Mouse (Mus musculus): ENCODE measurements around the gene Eml4. TPM values are rescaled to one million over a fixed set of nuclear protein-coding genes. Genes with fewer than 3 reads are reported as not detected.

The Eml4 gene
- 22.1 and 23.7 TPM in 2 replicates for polyA plus RNA-seq (2012; rRNA removed)

DNA sequence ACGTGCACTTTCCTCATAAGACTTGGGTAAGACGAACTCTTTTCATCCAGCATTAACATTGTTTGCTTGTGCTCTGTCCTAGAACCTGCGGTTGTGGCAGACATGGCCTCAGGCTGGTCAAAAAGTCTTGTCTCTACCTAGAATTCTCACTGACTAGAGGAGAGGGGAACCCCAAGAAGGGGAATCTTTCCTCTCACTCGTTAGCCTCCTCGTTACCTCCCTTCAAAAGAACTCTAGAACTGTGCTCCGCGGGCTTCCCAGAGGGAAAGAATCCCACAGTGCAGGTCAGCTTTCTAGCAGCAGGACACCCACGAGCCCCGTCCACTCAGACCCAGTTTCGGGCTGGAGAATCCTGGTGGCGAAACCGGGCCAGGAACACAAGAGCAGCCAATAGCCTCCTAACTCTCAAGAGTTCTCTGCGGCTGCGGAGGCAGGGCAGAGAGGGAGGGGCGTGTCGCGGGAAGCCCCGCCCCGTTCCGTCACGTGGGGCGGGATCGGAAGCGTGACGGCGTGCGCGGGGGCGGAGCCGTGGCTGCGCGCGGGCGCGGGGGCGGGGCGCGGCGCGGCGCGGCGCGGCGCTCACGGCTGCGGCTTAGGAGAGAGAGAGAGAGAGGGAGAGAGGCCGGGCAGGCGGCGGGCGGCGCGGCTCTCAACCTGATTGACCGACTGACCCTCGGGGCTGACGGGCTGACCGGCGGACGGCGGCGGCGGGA, at the start of gene Eml4:
Gene Eml4 (plus strand): TSS at position 553 of the 713 bp plus-strand sequence.
- TF ChIP-seq POLR2A (IDR thresholded peaks at IDR 0.05; ENCODE audit: extremely low read depth, insufficient read depth, low read length), result peak; percentile 80
- no peak for TF ChIP-seq CTCF (IDR thresholded peaks at IDR 0.05; ENCODE audit: extremely low read depth, insufficient read depth, low read length)

DNA sequence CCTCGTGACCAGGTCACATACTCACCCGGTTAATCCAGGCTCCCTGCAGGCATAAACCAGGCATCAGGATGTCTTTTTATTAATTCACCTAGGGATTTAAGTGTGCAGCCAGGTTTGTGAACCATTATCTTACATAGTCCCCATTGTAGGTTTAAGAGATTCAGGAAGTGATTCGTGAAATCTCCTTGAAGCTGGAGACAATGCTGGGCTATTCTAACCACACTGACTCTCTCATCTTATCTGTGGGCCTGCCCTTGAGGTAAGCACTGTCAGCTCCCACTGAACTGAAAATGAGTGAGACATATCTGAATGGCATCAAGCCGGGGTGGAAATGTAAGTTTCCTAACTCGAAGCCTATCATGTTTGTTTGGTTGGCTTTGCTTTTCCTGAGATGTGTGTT, 49.3 kb upstream of the Eml4 start:
- Histone ChIP-seq H3K27ac (ENCODE audit: insufficient read depth, low read length) (no peak overlapping the region), H3K4me1 (ENCODE audit: control insufficient read depth, insufficient read depth, low read length) (no peaks in the 10 kb centered on the region), H3K4me3 (ENCODE audit: insufficient read depth, low read length) (no peak overlapping the region)
- TF ChIP-seq POLR2A (IDR thresholded peaks at IDR 0.05; ENCODE audit: extremely low read depth, insufficient read depth, low read length) (no peak), CTCF (IDR thresholded peaks at IDR 0.05; ENCODE audit: extremely low read depth, insufficient read depth, low read length) (no peak)

More for the DNA sequence above, at the start of gene Eml4:
- no peaks in the 10 kb centered on the region for H3K4me1 ChIP-seq (ENCODE audit: control insufficient read depth, insufficient read depth, low read length)
- 0 out of 2 replicates have a peak within 1 kb of the TSS, but pooled peaks have one; percentile 57 for H3K27ac ChIP-seq (ENCODE audit: insufficient read depth, low read length)
- H3K4me3 ChIP-seq (ENCODE audit: insufficient read depth, low read length), result peak within 1 kb of the TSS; percentile 77

DNA sequence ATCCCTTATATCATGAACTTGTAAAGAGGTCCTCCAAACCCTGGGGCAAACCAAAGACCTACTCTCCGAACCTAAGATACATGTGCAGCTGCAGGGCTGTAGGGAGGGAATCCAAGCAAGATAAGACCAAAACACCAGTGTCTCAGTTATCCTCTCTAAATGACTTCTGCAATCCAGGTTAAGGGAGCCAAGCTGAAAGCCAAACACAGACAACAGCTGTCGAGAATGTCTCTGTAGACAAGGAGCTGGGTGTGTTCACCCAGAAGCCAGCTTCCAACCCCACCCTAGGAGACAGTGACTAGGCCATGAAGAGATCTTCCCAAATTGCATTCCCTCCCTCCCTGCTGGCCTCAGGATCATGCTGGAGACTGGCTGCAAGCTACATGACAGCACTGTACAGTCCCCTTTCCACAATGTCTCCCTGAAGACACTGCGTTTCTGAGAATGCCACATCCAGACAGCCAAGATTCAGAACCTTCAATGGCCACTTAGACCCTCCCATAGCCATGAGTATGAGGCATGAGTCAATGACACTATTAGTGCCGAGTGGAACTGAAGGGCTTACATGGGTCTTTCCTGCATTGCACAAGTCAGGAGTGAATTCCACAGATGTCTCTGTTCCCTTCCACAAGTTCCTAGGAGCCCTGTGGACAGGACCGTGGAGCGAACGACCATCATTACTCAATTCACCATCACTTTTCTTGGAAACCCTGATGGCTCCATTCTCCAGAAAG, 46.5 kb upstream of the Eml4 start:
- Histone ChIP-seq H3K27ac (ENCODE audit: insufficient read depth, low read length) (no peak overlapping the region), H3K4me1 (ENCODE audit: control insufficient read depth, insufficient read depth, low read length) (no peaks in the 10 kb centered on the region), H3K4me3 (ENCODE audit: insufficient read depth, low read length) (no peak overlapping the region)
- no peak for TF ChIP-seq CTCF (IDR thresholded peaks at IDR 0.05; ENCODE audit: extremely low read depth, insufficient read depth, low read length)
- no peak for TF ChIP-seq POLR2A (IDR thresholded peaks at IDR 0.05; ENCODE audit: extremely low read depth, insufficient read depth, low read length)

DNA sequence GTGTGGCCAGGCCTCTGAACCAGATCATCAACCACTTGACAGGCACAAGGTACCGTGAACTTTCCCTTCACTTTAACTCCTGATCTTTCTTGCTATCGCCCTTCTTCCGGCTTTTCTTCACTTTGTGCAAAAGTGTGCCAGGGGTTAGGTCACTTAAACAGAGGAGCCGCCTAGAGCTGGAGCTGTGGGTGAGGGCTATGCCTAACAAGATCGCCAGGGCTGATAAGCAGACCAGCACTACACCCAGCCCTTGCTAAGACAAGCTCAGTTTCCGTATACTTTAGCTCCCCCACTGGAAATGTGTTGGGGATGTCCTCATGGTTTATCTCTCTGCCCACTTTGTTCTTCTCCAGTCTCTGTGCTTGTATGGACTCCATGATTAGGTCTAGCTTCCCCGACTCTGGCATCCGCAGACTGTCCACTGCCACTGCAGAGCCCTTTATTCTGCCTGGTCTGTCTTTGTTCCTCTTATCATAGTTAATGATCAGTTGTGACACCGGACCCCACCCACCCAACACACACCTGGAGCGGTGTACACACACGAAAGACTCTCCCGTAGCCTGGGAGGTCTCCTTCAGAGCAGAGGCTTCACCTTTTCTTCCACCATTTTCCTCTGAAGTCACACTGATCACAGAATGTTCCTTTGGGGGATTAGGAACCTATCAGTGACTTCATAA, 43.6 kb upstream of the Eml4 start:
- H3K4me3 ChIP-seq (ENCODE audit: insufficient read depth, low read length), result no peak overlapping the region
- no peak overlapping the region for H3K27ac ChIP-seq (ENCODE audit: insufficient read depth, low read length)
- no peaks in the 10 kb centered on the region for H3K4me1 ChIP-seq (ENCODE audit: control insufficient read depth, insufficient read depth, low read length)
- TF ChIP-seq CTCF (IDR thresholded peaks at IDR 0.05; ENCODE audit: extremely low read depth, insufficient read depth, low read length) (no peak), POLR2A (IDR thresholded peaks at IDR 0.05; ENCODE audit: extremely low read depth, insufficient read depth, low read length) (no peak)

DNA sequence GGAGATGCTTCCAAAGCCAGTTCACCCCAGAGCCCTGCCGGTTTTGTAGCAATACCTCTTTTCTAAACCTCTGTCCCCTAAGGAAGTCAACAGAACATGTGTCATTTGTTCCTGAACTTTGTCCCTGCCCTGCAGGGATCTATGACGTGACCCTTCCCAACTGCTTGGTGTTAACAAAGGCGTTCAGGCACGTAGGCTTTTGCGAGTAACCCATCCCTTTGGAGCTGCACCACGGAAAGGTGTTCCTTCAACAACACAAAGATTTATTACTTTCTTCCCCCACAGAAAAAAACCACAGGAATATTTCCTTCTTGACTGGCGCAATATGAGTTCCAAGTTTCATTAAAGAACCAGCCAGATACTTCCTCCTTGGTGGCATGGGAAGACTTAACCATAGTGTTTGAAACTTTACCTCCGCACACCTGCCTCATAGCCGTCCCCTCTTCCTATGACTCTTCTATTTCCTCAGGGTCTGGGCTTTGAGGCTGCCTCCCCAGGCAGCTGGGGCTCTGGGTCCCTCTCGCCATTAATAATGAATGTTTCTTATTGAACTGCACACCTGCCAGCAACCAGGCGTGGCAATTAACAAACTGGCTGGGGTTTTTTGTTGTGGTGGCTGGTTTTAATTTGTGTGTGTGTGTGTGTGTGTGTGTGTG, 43.0 kb upstream of the Eml4 start:
- Histone ChIP-seq H3K4me1 (ENCODE audit: control insufficient read depth, insufficient read depth, low read length) (no peaks in the 10 kb centered on the region), H3K4me3 (ENCODE audit: insufficient read depth, low read length) (no peak overlapping the region), H3K27ac (ENCODE audit: insufficient read depth, low read length) (no peak overlapping the region)
- TF ChIP-seq CTCF (IDR thresholded peaks at IDR 0.05; ENCODE audit: extremely low read depth, insufficient read depth, low read length) (no peak), POLR2A (IDR thresholded peaks at IDR 0.05; ENCODE audit: extremely low read depth, insufficient read depth, low read length) (no peak)

DNA sequence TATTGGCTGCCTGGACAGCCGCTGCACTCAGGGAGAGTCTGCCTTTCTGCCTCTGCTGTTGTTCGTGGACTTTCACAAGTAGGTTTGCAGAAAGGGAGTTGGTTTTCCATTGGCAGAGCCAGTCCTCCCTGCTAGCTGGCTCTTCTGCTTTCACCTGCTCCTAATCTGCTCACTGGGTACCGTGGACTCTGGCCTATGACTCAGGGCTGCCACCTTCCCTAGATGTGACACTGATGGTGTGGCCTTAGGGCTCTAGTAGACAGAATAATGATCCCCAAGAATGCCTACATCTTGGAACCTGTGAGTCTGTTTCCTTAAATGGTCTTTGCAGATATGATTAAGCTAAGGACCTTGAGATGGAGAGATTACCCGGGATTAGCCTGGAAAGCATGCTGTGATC, 42.3 kb upstream of the Eml4 start:
- no peak overlapping the region for H3K4me3 ChIP-seq (ENCODE audit: insufficient read depth, low read length)
- no peak overlapping the region for H3K27ac ChIP-seq (ENCODE audit: insufficient read depth, low read length)
- no peak for TF ChIP-seq CTCF (IDR thresholded peaks at IDR 0.05; ENCODE audit: extremely low read depth, insufficient read depth, low read length)
- no peak for TF ChIP-seq POLR2A (IDR thresholded peaks at IDR 0.05; ENCODE audit: extremely low read depth, insufficient read depth, low read length)
- H3K4me1 ChIP-seq (ENCODE audit: control insufficient read depth, insufficient read depth, low read length), result no peaks in the 10 kb centered on the region

DNA sequence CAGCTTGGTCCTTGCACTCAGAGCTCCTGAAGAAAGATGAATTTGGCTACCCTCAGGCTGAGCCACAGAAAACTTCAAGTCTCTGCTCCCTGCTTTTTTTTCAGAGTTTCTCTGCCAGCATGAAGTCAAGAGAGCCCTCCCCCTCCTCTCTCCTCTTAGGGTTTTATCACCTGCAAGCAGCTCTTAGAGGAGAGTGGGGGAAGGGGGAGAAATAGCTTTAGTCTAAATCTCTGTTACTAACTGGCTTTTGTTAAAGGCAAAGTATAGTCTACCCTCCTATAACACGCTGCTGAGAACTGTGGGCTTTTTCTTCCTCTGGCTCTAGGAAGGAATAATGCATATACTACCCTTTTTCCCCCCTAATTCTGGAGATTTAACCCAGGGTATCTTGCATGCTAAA, 41.5 kb upstream of the Eml4 start:
- no peak for TF ChIP-seq POLR2A (IDR thresholded peaks at IDR 0.05; ENCODE audit: extremely low read depth, insufficient read depth, low read length)
- no peak for TF ChIP-seq CTCF (IDR thresholded peaks at IDR 0.05; ENCODE audit: extremely low read depth, insufficient read depth, low read length)
- Histone ChIP-seq H3K4me1 (ENCODE audit: control insufficient read depth, insufficient read depth, low read length) (no peaks in the 10 kb centered on the region), H3K27ac (ENCODE audit: insufficient read depth, low read length) (no peak overlapping the region)

DNA sequence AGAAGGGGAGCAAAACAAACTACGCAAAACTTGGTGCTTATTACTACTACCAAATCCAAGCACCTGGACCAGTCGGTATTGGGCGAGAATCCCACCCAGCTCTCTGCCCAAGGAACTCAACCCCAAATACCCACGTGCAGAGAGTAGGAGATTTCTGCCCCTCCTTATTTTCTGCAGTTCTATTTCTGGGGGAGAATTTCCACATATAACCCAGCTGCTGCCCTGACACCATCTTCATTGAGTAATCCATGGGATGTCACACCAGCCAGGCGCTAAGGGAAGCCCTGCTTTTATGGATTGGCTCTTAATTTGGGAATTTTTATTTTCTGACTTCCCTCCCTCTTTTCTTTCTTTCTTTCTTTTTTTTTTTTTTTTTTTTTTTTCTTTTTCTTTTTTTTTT, 38.9 kb upstream of the Eml4 start:
- TF ChIP-seq CTCF (IDR thresholded peaks at IDR 0.05; ENCODE audit: extremely low read depth, insufficient read depth, low read length) (no peak), POLR2A (IDR thresholded peaks at IDR 0.05; ENCODE audit: extremely low read depth, insufficient read depth, low read length) (no peak)
- H3K27ac ChIP-seq (ENCODE audit: insufficient read depth, low read length), result no peak overlapping the region
- H3K4me1 ChIP-seq (ENCODE audit: control insufficient read depth, insufficient read depth, low read length), result no peaks in the 10 kb centered on the region
- H3K4me3 ChIP-seq (ENCODE audit: insufficient read depth, low read length), result no peak overlapping the region

More for the DNA sequence above, 41.5 kb upstream of the Eml4 start:
- H3K4me3 ChIP-seq (ENCODE audit: insufficient read depth, low read length), result no peak overlapping the region

DNA sequence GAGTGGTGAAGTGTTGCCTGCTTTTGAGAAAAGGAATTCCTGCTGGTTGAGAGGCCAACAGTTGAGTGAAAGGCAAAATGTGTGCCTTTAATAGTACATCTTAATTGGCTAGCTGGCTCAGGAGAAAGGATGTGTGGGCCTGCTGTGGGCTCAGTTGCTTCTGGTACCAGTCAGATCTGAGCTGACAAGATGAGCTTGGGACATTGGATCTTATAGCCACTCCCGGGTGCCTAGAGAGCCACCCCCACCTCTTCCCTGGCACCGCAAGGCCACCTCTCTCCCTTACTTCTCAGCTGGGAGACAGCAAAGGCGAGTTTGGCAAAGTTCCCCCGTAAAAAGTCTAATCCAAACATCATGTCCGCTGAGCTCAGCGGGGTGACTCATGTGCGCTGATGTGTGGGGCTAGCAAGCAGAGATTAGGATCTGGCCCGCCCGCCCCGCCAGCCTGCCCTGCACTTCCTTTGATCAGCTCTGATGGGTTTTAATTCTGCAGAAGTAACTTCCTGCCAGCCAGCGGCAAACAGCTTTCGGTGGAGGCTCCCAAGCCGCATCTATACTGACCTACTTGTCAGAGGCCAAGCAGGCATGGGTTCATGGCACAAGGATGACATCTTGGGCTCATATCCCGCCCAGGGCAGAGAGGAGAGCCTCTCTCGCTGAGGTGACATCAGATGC, 38.4 kb upstream of the Eml4 start:
- Histone ChIP-seq H3K27ac (ENCODE audit: insufficient read depth, low read length) (no peak overlapping the region), H3K4me1 (ENCODE audit: control insufficient read depth, insufficient read depth, low read length) (no peaks in the 10 kb centered on the region), H3K4me3 (ENCODE audit: insufficient read depth, low read length) (no peak overlapping the region)
- TF ChIP-seq POLR2A (IDR thresholded peaks at IDR 0.05; ENCODE audit: extremely low read depth, insufficient read depth, low read length) (no peak), CTCF (IDR thresholded peaks at IDR 0.05; ENCODE audit: extremely low read depth, insufficient read depth, low read length) (no peak)

Measured in cortical plate, adult 2 months (tissue).